Mouse (Mus musculus): ENCODE measurements at regions not wholly inside any gene's neighbourhood (a gene's known extent, or its start where the extent isn't known, plus 50 kb on each side); places are given as distances from the start of the nearest gene placed in this dataset.

DNA sequence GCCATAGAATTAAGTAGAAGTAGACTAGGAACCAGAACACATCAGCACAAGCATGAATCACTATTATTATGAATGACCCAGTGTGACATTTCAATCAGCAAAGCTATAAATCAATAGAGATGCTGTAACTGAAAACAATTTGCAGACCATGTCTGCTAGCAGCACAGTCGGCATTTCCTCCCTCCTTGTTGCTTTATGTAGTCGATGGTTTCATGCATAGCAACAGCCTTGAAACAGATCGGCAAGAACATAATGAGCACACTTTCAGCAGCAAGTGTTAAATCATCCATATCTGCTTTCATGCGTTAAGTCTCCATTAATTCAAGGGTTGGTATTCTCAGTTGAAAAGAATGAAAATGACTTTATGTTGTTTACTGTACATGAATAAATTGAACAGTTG is 3669.2 kb downstream of the 9330182O14Rik start:
- H3K9ac ChIP-seq (replicated peaks; ENCODE audit: low read length): no peak overlapping the region
- H3K9me3 ChIP-seq (replicated peaks; ENCODE audit: control insufficient read depth, low read length): no peaks in the 10 kb centered on the region
- H3K4me3 ChIP-seq (ENCODE audit: low read depth, low read length): no peak overlapping the region
- H3K27me3 ChIP-seq (ENCODE audit: control insufficient read depth, insufficient read depth, low read length): no peaks in the 10 kb centered on the region
- DNase-seq (ENCODE audit: low spot score) (no peak), ATAC-seq (replicated peaks; ENCODE audit: insufficient number of reproducible peaks, low FRiP score, low TSS enrichment, low read depth) (no peak)
- no peaks in the 10 kb centered on the region for H3K36me3 ChIP-seq (replicated peaks; ENCODE audit: control insufficient read depth, insufficient read depth, low read depth, low read length)
- H3K27ac ChIP-seq (replicated peaks; ENCODE audit: low read depth, low read length): no peak overlapping the region
- no peak overlapping the region for H3K4me2 ChIP-seq (ENCODE audit: low read depth, low read length)
- 74% methylated on average over 4 of the region's 4 CpGs for WGBS
- no peaks in the 10 kb centered on the region for H3K4me1 ChIP-seq (ENCODE audit: control insufficient read depth, insufficient read depth, low read length)
